Mouse (Mus musculus) forebrain, embryonic 10.5 days (tissue): Measurements from ENCODE around the gene Gtf2ird2. TPM values are rescaled to one million over a fixed set of nuclear protein-coding genes. Genes with fewer than 3 reads are reported as not detected.

Experiments used
- DNase-seq: peaks from one replicate; pipeline ENCODE4 v3.0.0-alpha.2; 2017; ENCODE audit warnings: low spot score; ENCODE audit errors: extremely low spot score
- H3K27ac ChIP-seq: fragments of 300-500 bp; sonication (generic); 2 replicates; pipeline ENCODE4 v1.5.1; 2016; ENCODE audit warnings: mild to moderate bottlenecking
- H3K27me3 ChIP-seq: fragments of 300-500 bp; sonication (generic); 2 replicates; pipeline ENCODE4 v1.6.1; 2016; ENCODE audit warnings: mild to moderate bottlenecking; ENCODE audit not compliant: poor library complexity, severe bottlenecking
- H3K36me3 ChIP-seq: fragments of 300-500 bp; sonication (generic); replicated peaks from 2 replicates; pipeline ENCODE4 v1.6.1; 2016; ENCODE audit warnings: mild to moderate bottlenecking, moderate library complexity
- H3K4me1 ChIP-seq: fragments of 300-500 bp; sonication (generic); 2 replicates; pipeline ENCODE4 v1.6.1; 2016
- H3K4me3 ChIP-seq: fragments of 300-500 bp; sonication (generic); 2 replicates; pipeline ENCODE4 v1.5.1; 2016; ENCODE audit warnings: mild to moderate bottlenecking, moderate library complexity
- H3K9me3 ChIP-seq: fragments of 300-500 bp; sonication (generic); 2 replicates; pipeline ENCODE4 v1.6.1; 2016; ENCODE audit warnings: mild to moderate bottlenecking, moderate library complexity
- WGBS: fragments of 180-500 bp; shearing (Covaris S2); methylation state at CpG from one replicate; pipeline ENCODE4 v1.1.7; 2016; 5-methylcytosine and 5-hydroxymethylcytosine counted together
- polyA plus RNA-seq: library from polyadenylated mRNA; unstranded; fragments of >200 nt; fragmentation: Nextera tagmentation; extraction: Ambion mirVana; gene quantifications from 2 replicates; pipeline ENCODE4 v1.2.1, GENCODE M21; 2016

Gene Gtf2ird2
- polyA plus RNA-seq, 1 experiment from 2014 or later: 7.6 TPM

DNA sequence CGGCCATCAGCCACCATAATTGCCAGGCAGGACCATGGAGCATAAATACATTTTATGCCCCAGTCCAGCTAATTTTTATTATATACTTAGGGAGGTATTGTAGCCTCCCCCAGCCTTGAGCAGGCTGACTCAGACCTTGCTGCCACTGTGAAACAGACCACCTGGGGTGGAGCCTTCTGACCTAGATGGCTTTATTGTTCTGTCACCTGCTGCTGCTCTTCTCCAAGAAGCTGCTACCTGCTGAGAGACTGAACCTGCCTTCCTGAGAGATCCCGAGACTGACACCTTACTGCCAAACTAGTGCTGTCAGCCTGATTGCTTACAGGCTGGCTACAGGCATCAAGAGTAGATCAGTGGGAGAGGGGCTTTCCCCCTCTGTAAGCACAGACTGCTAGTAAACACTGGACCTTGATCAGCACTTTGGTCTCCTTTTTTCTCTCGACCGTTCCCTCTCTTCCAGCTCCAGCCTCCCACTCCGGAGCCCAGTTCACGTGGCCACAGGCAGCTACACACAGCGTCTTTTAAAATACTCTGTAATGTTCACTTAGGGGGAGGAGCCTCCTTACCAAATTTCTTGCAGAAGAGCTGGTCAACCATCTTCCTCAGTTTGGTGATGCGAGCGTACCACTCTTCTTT lies 76.3 kb downstream of the Gtf2ird2 start:
- H3K36me3 ChIP-seq: peaks cover 99% of the 10 kb centered on the region
- 92% methylated on average over 9 of the region's 9 CpGs for WGBS

DNA sequence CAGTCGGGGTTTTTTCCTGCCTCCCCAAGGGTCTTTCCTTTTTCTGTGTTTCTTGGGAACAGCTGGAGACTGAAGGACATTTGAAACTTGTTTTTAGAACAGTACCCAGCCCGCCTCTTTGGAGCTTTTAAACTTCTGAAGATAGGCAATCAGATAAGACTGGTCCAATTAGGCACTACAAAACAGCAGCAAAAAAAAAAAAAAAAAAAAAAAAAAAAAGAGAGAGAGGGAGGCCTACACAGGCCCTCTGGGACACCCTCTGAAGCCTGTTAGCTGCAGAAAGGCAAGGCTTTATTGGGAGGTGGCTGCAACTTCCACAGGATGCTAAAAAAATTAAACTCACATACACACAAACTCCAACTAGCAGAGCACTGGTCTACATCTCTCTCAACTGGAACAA lies 82.1 kb downstream of the Gtf2ird2 start:
- Histone ChIP-seq H3K27ac (no peak overlapping the region), H3K4me3 (no peak overlapping the region), H3K36me3 (peaks cover 100% of the 10 kb centered on the region), H3K27me3 (no peaks in the 10 kb centered on the region), H3K4me1 (no peaks in the 10 kb centered on the region), H3K9me3 (no peaks in the 10 kb centered on the region)
- no peak for DNase-seq
- WGBS: 95% methylated on average over 2 of the region's 2 CpGs

More for the DNA sequence above, 76.3 kb downstream of the Gtf2ird2 start:
- no peaks in the 10 kb centered on the region for H3K27me3 ChIP-seq
- no peak for DNase-seq
- H3K4me1 ChIP-seq: no peaks in the 10 kb centered on the region
- H3K9me3 ChIP-seq: no peaks in the 10 kb centered on the region
- H3K4me3 ChIP-seq: no peak overlapping the region
- no peak overlapping the region for H3K27ac ChIP-seq

- no peaks in the 10 kb centered on the region for H3K27me3 ChIP-seq
- no peak overlapping the region for H3K27ac ChIP-seq
- H3K4me3 ChIP-seq: no peak overlapping the region
- no peak for DNase-seq
- H3K4me1 ChIP-seq: no peaks in the 10 kb centered on the region
- H3K9me3 ChIP-seq: no peaks in the 10 kb centered on the region
- WGBS: 92% methylated on average over 18 of the region's 18 CpGs
- H3K36me3 ChIP-seq: peaks cover 100% of the 10 kb centered on the region
These were observed 82.6 kb downstream of the Gtf2ird2 start for GRCm38 (mm10) chr5:134266404-134266803.

DNA sequence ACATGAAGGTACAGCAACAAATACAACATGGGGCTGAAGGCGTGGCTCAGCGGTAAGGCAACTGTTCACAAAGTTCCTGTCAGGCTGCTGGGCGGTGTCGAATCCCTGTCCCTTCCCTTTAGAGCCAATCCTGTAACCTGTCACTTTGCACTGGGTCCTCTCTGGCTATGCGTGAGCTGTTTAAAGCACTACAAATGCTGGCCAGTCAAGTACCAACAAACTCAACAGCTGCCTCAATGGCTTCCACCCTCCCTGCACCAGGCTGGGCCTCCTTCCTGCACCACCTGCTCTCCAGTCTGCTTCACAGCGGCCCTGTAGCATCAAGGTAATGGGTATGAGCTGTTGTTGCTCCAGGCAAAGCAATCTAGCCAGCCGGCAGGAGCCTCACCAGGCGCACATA lies 84.9 kb downstream of the Gtf2ird2 start:
- 96% methylated on average over 8 of the region's 8 CpGs for WGBS
- H3K4me3 ChIP-seq: no peak overlapping the region

DNA sequence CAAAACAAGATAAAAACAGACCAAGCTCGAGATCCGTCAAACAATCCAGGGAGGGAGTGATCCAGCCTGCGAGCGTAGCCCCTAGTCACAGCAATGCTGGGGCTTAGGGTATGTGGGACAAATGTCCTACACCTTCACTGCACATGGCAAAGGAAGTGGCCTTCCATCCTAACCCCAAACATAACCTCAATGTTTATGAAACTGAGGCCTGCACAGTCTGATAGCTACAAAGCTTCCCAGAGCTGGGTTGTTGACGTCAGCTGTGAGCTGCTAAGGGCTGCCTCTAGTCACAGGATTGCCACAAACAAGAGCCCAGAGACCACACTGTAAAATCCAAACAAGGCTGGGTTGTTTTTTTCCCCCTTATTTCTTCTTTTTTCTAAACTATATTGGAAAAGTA lies 85.9 kb downstream of the Gtf2ird2 start:
- Histone ChIP-seq H3K4me1 (no peaks in the 10 kb centered on the region), H3K27me3 (no peaks in the 10 kb centered on the region), H3K9me3 (no peaks in the 10 kb centered on the region), H3K27ac (no peak overlapping the region), H3K4me3 (no peak overlapping the region), H3K36me3 (peaks cover 99% of the 10 kb centered on the region)
- 96% methylated on average over 5 of the region's 5 CpGs for WGBS
- DNase-seq: no peak

More for the DNA sequence above, 84.9 kb downstream of the Gtf2ird2 start:
- Histone ChIP-seq H3K36me3 (peaks cover 100% of the 10 kb centered on the region), H3K27ac (no peak overlapping the region), H3K9me3 (no peaks in the 10 kb centered on the region), H3K27me3 (no peaks in the 10 kb centered on the region), H3K4me1 (no peaks in the 10 kb centered on the region)
- no peak for DNase-seq

DNA sequence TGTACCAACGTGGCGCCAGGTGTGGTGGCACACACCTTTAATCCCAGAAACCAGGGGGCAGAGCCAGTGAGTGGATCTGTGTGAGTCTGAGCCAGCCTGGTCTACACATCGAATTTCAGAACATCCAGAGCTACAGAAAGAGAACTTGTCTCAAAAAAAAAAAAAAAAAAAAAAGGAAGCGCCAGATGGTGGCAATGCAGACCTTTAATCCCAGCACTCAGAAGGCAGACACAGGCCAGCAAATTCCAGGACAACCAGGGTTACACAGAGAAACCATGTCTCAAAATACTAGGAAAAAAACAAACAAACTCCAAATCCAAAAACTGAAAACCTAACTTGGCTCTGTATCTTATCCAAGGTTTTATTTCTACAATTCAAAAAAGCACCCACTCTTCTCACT lies 86.7 kb downstream of the Gtf2ird2 start:
- H3K36me3 ChIP-seq: peaks cover 99% of the 10 kb centered on the region
- WGBS: 95% methylated on average over 4 of the region's 4 CpGs
- no peak overlapping the region for H3K4me3 ChIP-seq
- H3K27ac ChIP-seq: no peak overlapping the region
- H3K9me3 ChIP-seq: no peaks in the 10 kb centered on the region
- DNase-seq: no peak
- no peaks in the 10 kb centered on the region for H3K27me3 ChIP-seq
- no peaks in the 10 kb centered on the region for H3K4me1 ChIP-seq

GRCm38 (mm10) chr5:134271421-134271820 lies 87.6 kb downstream of the Gtf2ird2 start:
- H3K27me3 ChIP-seq: no peaks in the 10 kb centered on the region
- H3K36me3 ChIP-seq: peaks cover 99% of the 10 kb centered on the region
- 93% methylated on average over 11 of the region's 11 CpGs for WGBS

DNA sequence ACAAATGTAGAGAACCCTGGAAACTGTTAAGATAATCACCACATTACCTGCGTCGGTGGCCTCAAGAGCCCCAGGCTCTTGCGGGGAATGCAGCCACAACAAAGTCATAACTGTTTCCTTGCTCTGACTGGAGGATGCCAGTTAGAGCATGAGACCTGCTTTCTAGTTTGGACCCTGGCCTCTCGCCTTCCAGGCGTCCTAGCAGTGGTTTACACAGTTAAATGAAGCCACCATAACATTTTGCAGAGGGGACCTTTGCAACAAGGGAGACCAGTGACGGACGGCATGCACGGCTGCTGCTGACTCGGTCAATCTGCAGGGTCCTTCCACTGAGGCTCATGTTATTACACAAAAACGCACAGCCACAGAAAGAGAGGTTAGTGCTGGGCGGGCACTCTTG lies 88.9 kb downstream of the Gtf2ird2 start:
- Histone ChIP-seq H3K4me1 (no peaks in the 10 kb centered on the region), H3K36me3 (peaks cover 99% of the 10 kb centered on the region), H3K27ac (no peak overlapping the region), H3K27me3 (no peaks in the 10 kb centered on the region), H3K9me3 (no peaks in the 10 kb centered on the region), H3K4me3 (no peak overlapping the region)
- no peak for DNase-seq
- WGBS: 88% methylated on average over 11 of the region's 11 CpGs

More at GRCm38 (mm10) chr5:134271421-134271820, 87.6 kb downstream of the Gtf2ird2 start:
- DNase-seq: no peak
- H3K27ac ChIP-seq: no peak overlapping the region
- no peaks in the 10 kb centered on the region for H3K9me3 ChIP-seq
- H3K4me1 ChIP-seq: no peaks in the 10 kb centered on the region
- H3K4me3 ChIP-seq: no peak overlapping the region

- Histone ChIP-seq H3K9me3 (no peaks in the 10 kb centered on the region), H3K4me1 (no peaks in the 10 kb centered on the region), H3K4me3 (no peak overlapping the region), H3K27me3 (no peaks in the 10 kb centered on the region), H3K36me3 (peaks cover 99% of the 10 kb centered on the region), H3K27ac (no peak overlapping the region)
- no peak for DNase-seq
- 92% methylated on average over 8 of the region's 8 CpGs for WGBS
These were observed 89.9 kb downstream of the Gtf2ird2 start for GRCm38 (mm10) chr5:134273761-134274160.

Other genes with a start within 250 kb of the Gtf2ird2 start
- gene Castor2, start 84.3 kb upstream of the Gtf2ird2 start, polyA plus RNA-seq: 7.9 and 8.8 TPM in 2 replicates
- 40.2 and 44.3 TPM in 2 replicates for gene Rcc1l, start 7.2 kb upstream of the Gtf2ird2 start, polyA plus RNA-seq
- 2.4 TPM in 2 replicates for gene Ncf1, start 45.6 kb downstream of the Gtf2ird2 start, polyA plus RNA-seq
- gene Gtf2i, start 130.7 kb downstream of the Gtf2ird2 start, polyA plus RNA-seq: 174 and 178 TPM in 2 replicates